9 mouse cellular contexts compared by ENCODE assay signal in genomic region chr11:71751689-71752088, GRCm38 (mm10). TPM values are rescaled to one million over a fixed set of nuclear protein-coding genes. Genes with fewer than 3 reads are reported as not detected.
A peak's percentile ranks its signal among the peaks of the same experiment; 100 is the strongest.
DNase-seq lines count a peak whose midpoint lies in the region; ATAC-seq lines count a peak whose summit lies in the region.
"Had no signal": no experiment of that assay in that cellular context is flagged by ENCODE, and none has a peak within 500 bp of the region (broad histone marks: within the 10 kb centered on the region; RNA-seq: fewer than 3 reads in every experiment).

No protein-coding gene starts in this region.

- no peak for DNase-seq in heart, postnatal 25 days (ENCODE audit: low spot score)
- peak; percentile 44 for DNase-seq in Muller cell, postnatal 12 days (ENCODE audit: inconsistent ontology term)
- no peak for DNase-seq in liver, embryonic 13.5 days
- no peak for DNase-seq in urinary bladder, adult 18-20 months (ENCODE audit: low spot score in 2 of 2)
- no peak for DNase-seq in thymus, adult 18-20 months
- DNase-seq in ovary, postnatal 10 days (ENCODE audit: low spot score), result no peak
- DNase-seq: layer of hippocampus, adult 9-11 months had no signal

- 0 out of 2 replicates have a peak, but pooled peaks cover 3% of the 10 kb centered on the region for H3K9me3 ChIP-seq in heart, embryonic 13.5 days
- no peaks in the 10 kb centered on the region for H3K9me3 ChIP-seq in forebrain, embryonic 13.5 days (replicated peaks)
- H3K9me3 ChIP-seq in liver, embryonic 13.5 days (replicated peaks), result no peaks in the 10 kb centered on the region

- H3K27me3 ChIP-seq in heart, embryonic 13.5 days (replicated peaks), result peaks cover 75% of the 10 kb centered on the region
- H3K27me3 ChIP-seq in forebrain, embryonic 13.5 days, result no peaks in the 10 kb centered on the region
- H3K27me3 ChIP-seq in liver, embryonic 13.5 days, result peaks cover 40% of the 10 kb centered on the region

- H3K4me2 ChIP-seq in heart, embryonic 13.5 days, result peak overlapping the region; percentile 98
- peak overlapping the region; percentile 93 for H3K4me2 ChIP-seq in forebrain, embryonic 13.5 days
- H3K4me2 ChIP-seq in liver, embryonic 13.5 days, result peak overlapping the region; percentile 60; the same call in 1 of the 2 replicates

- peak overlapping the region; percentile 64 for H3K4me3 ChIP-seq in heart, embryonic 13.5 days
- H3K4me3 ChIP-seq in forebrain, embryonic 13.5 days, result peak overlapping the region; percentile 88
- peak overlapping the region; percentile 45; the same call in 1 of the 2 replicates for H3K4me3 ChIP-seq in liver, embryonic 13.5 days (replicated peaks)

- H3K9ac ChIP-seq in heart, embryonic 13.5 days, result peak overlapping the region; percentile 79; the same call in 1 of the 2 replicates
- peak overlapping the region; percentile 95 for H3K9ac ChIP-seq in forebrain, embryonic 13.5 days
- no peak overlapping the region for H3K9ac ChIP-seq in liver, embryonic 13.5 days

- WGBS in heart, embryonic 13.5 days, result 35% methylated on average over 12 of the region's 12 CpGs
- 16% methylated on average over 12 of the region's 12 CpGs for WGBS in forebrain, embryonic 13.5 days
- WGBS in liver, embryonic 13.5 days (ENCODE audit: insufficient replicate concordance), result 32% methylated on average over 12 of the region's 12 CpGs

- H3K36me3 ChIP-seq in heart, embryonic 13.5 days, result no peaks in the 10 kb centered on the region
- no peaks in the 10 kb centered on the region for H3K36me3 ChIP-seq in forebrain, embryonic 13.5 days (ENCODE audit: poor library complexity, severe bottlenecking)
- no peaks in the 10 kb centered on the region for H3K36me3 ChIP-seq in liver, embryonic 13.5 days

- no peak for ATAC-seq in heart, embryonic 13.5 days (ENCODE audit: extremely low read depth, insufficient number of reproducible peaks, low FRiP score, low TSS enrichment)
- no peak for ATAC-seq in forebrain, embryonic 13.5 days
- no peak for ATAC-seq in liver, embryonic 13.5 days (ENCODE audit: low read depth)

- H3K27ac ChIP-seq in heart, embryonic 13.5 days (replicated peaks), result no peak overlapping the region
- peak overlapping the region; percentile 82; the same call in 1 of the 2 replicates for H3K27ac ChIP-seq in forebrain, embryonic 13.5 days
- H3K27ac ChIP-seq in liver, embryonic 13.5 days, result no peak overlapping the region

- H3K4me1 ChIP-seq in heart, embryonic 13.5 days, result peaks cover 10% of the 10 kb centered on the region
- H3K4me1 ChIP-seq in forebrain, embryonic 13.5 days, result peaks cover 61% of the 10 kb centered on the region
- H3K4me1 ChIP-seq in liver, embryonic 13.5 days (replicated peaks), result no peaks in the 10 kb centered on the region

- intact Hi-C loops in heart, postnatal 25 days (cut with DNase I), result loop anchor here (2.0 to 5.0 kb wide), 2 partner anchors 23 to 96 kb away; no protein-coding TSS in a partner anchor

RNA-seq across cellular contexts. Expression of gene Wscd1, which starts 2.0 kb away (rescaled TPM):
- 4.1 and 4.8 TPM in 2 replicates for polyA plus RNA-seq in heart, embryonic 13.5 days (2015; fragmentation: Nextera tagmentation; extraction: Ambion mirVana)
- 10 to 100 TPM in 1 of 2 experiments, 1 to 10 TPM in 1; 8.6 to 12.6 TPM for total RNA-seq in heart, postnatal 25 days (2021)
- polyA plus RNA-seq in forebrain, embryonic 13.5 days (2015; fragmentation: Nextera tagmentation; extraction: Ambion mirVana), result 47.7 and 54.3 TPM in 2 replicates
- polyA plus RNA-seq in liver, embryonic 13.5 days (2015; fragmentation: Nextera tagmentation; extraction: Ambion mirVana), result 0.39 TPM in 2 replicates
